Comparison of ENCODE assay signal across 8 mouse cellular contexts in genomic region chr2:154436458-154437190, GRCm38 (mm10). TPM values are rescaled to one million over a fixed set of nuclear protein-coding genes. Genes with fewer than 3 reads are reported as not detected.
DNase-seq lines count a peak whose midpoint lies in the region; ATAC-seq and TF ChIP-seq lines count a peak whose summit lies in the region.

Gene Cbfa2t2, plus strand, starts transcription at chr2:154436481.

- peak within 1 kb of the TSS; percentile 95 for H3K4me3 ChIP-seq in embryonic facial prominence, embryonic 12.5 days
- peak within 1 kb of the TSS; percentile 89 for H3K4me3 ChIP-seq in heart, embryonic 12.5 days
- H3K4me3 ChIP-seq in kidney, embryonic 14.5 days (ENCODE audit: low read length), result peak within 1 kb of the TSS; percentile 83
- H3K4me3 ChIP-seq in liver, embryonic 15.5 days (replicated peaks), result peak within 1 kb of the TSS; percentile 81
- peak within 1 kb of the TSS; percentile 85 for H3K4me3 ChIP-seq in neural tube, embryonic 12.5 days

- H3K4me2 ChIP-seq in embryonic facial prominence, embryonic 12.5 days (replicated peaks), result peak within 1 kb of the TSS; percentile 49
- peak within 1 kb of the TSS; percentile 72 for H3K4me2 ChIP-seq in heart, embryonic 12.5 days
- H3K4me2 ChIP-seq in kidney, embryonic 14.5 days (replicated peaks; ENCODE audit: low read depth, low read length), result peak within 1 kb of the TSS; percentile 62
- H3K4me2 ChIP-seq in liver, embryonic 15.5 days, result peak within 1 kb of the TSS; percentile 82
- H3K4me2 ChIP-seq in neural tube, embryonic 12.5 days (replicated peaks), result peak within 1 kb of the TSS; percentile 66

- TF ChIP-seq CTCF in Patski (IDR thresholded peaks at IDR 0.05), result no peak

- H3K27me3 ChIP-seq in Patski, result no peaks in the 10 kb centered on the region
- H3K27me3 ChIP-seq in embryonic facial prominence, embryonic 12.5 days, result no peaks in the 10 kb centered on the region
- no peaks in the 10 kb centered on the region for H3K27me3 ChIP-seq in heart, embryonic 12.5 days (replicated peaks)
- no peaks in the 10 kb centered on the region for H3K27me3 ChIP-seq in kidney, embryonic 14.5 days (ENCODE audit: control insufficient read depth, insufficient read depth, low read length)
- H3K27me3 ChIP-seq in liver, embryonic 15.5 days, result no peaks in the 10 kb centered on the region
- no peaks in the 10 kb centered on the region for H3K27me3 ChIP-seq in neural tube, embryonic 12.5 days (replicated peaks)

- POLR2A ChIA-PET in Patski (lab: Charles Lee), result interaction anchor here (1.1 kb wide), 1 partner anchor 177 kb away, joined by 3 read pairs; the partner anchor contains the start of genes 4930519P11Rik and Zfp341

- CTCF ChIA-PET in Patski (lab: Charles Lee), result interaction anchor here (0.7 to 1.7 kb wide), 2 partner anchors 20 to 71 kb away, joined by 3 to 7 read pairs; no protein-coding TSS in a partner anchor

- in situ Hi-C loops in Patski (cut with MboI; ENCODE audit: low pct_unique_long_range_greater_than_20kb), result no loop called here

- DNase-seq in 416B (ENCODE audit: low read depth) (peak; percentile 66), Patski (ENCODE audit: low read depth, low spot score) (no peak)
- DNase-seq in right cerebral cortex, adult 2 months (ENCODE audit: low spot score in 2 of 2), result no peak

- H3K9ac ChIP-seq in embryonic facial prominence, embryonic 12.5 days, result peak within 1 kb of the TSS; percentile 98
- peak within 1 kb of the TSS; percentile 99 for H3K9ac ChIP-seq in heart, embryonic 12.5 days
- peak within 1 kb of the TSS; percentile 91 for H3K9ac ChIP-seq in kidney, embryonic 14.5 days (ENCODE audit: low read depth, low read length)
- peak within 1 kb of the TSS; percentile 93 for H3K9ac ChIP-seq in liver, embryonic 15.5 days
- peak within 1 kb of the TSS; percentile 94 for H3K9ac ChIP-seq in neural tube, embryonic 12.5 days

- no peaks in the 10 kb centered on the region for H3K36me3 ChIP-seq in embryonic facial prominence, embryonic 12.5 days
- H3K36me3 ChIP-seq in heart, embryonic 12.5 days, result no peaks in the 10 kb centered on the region
- no peaks in the 10 kb centered on the region for H3K36me3 ChIP-seq in kidney, embryonic 14.5 days (ENCODE audit: control insufficient read depth, insufficient read depth, low read length)
- H3K36me3 ChIP-seq in liver, embryonic 15.5 days (replicated peaks), result no peaks in the 10 kb centered on the region
- no peaks in the 10 kb centered on the region for H3K36me3 ChIP-seq in neural tube, embryonic 12.5 days

- H3K9me3 ChIP-seq in embryonic facial prominence, embryonic 12.5 days, result no peaks in the 10 kb centered on the region
- H3K9me3 ChIP-seq in heart, embryonic 12.5 days (replicated peaks), result no peaks in the 10 kb centered on the region
- H3K9me3 ChIP-seq in kidney, embryonic 14.5 days (ENCODE audit: control insufficient read depth, low read length), result no peaks in the 10 kb centered on the region
- no peaks in the 10 kb centered on the region for H3K9me3 ChIP-seq in liver, embryonic 15.5 days (replicated peaks)
- H3K9me3 ChIP-seq in neural tube, embryonic 12.5 days, result no peaks in the 10 kb centered on the region

- ATAC-seq in Patski, result peak; percentile 68
- ATAC-seq in embryonic facial prominence, embryonic 12.5 days (ENCODE audit: insufficient number of reproducible peaks, insufficient read depth, low FRiP score, low TSS enrichment), result peak; percentile 87
- ATAC-seq in heart, embryonic 12.5 days (ENCODE audit: insufficient number of reproducible peaks, low FRiP score), result peak; percentile 68
- peak; percentile 87 for ATAC-seq in kidney, embryonic 14.5 days (ENCODE audit: low FRiP score, low TSS enrichment)
- ATAC-seq in liver, embryonic 15.5 days (ENCODE audit: insufficient read depth), result peak; percentile 57
- ATAC-seq in neural tube, embryonic 12.5 days (ENCODE audit: low FRiP score, low read depth), result peak; percentile 86

- peaks cover 4% of the 10 kb centered on the region; the same call in 1 of the 2 replicates for H3K4me1 ChIP-seq in embryonic facial prominence, embryonic 12.5 days
- H3K4me1 ChIP-seq in heart, embryonic 12.5 days (replicated peaks), result peaks cover 39% of the 10 kb centered on the region
- H3K4me1 ChIP-seq in kidney, embryonic 14.5 days (ENCODE audit: control insufficient read depth, insufficient read depth, low read length), result peaks cover 11% of the 10 kb centered on the region; the same call in 1 of the 2 replicates
- peaks cover 38% of the 10 kb centered on the region for H3K4me1 ChIP-seq in liver, embryonic 15.5 days (replicated peaks)
- H3K4me1 ChIP-seq in neural tube, embryonic 12.5 days, result peaks cover 13% of the 10 kb centered on the region

- peak within 1 kb of the TSS; percentile 97 for H3K27ac ChIP-seq in embryonic facial prominence, embryonic 12.5 days
- peak within 1 kb of the TSS; percentile 97 for H3K27ac ChIP-seq in heart, embryonic 12.5 days (ENCODE audit: poor library complexity, severe bottlenecking)
- peak within 1 kb of the TSS; percentile 93 for H3K27ac ChIP-seq in kidney, embryonic 14.5 days (ENCODE audit: low read depth, low read length)
- peak within 1 kb of the TSS; percentile 83 for H3K27ac ChIP-seq in liver, embryonic 15.5 days (replicated peaks)
- peak within 1 kb of the TSS; percentile 80 for H3K27ac ChIP-seq in neural tube, embryonic 12.5 days

- WGBS in embryonic facial prominence, embryonic 12.5 days, result under 1% methylated on average over 65 of the region's 70 CpGs
- WGBS in heart, embryonic 12.5 days, result under 1% methylated on average over 69 of the region's 70 CpGs
- WGBS in kidney, embryonic 14.5 days, result under 1% methylated on average over 67 of the region's 70 CpGs
- under 1% methylated on average over 66 of the region's 70 CpGs for WGBS in liver, embryonic 15.5 days (ENCODE audit: insufficient replicate concordance)
- WGBS in neural tube, embryonic 12.5 days, result under 1% methylated on average over 70 of the region's 70 CpGs

RNA-seq across cellular contexts. Expression of gene Cbfa2t2, which starts in this region (rescaled TPM):
- 27.2 TPM for polyA plus RNA-seq in Patski (2021)
- polyA plus RNA-seq in embryonic facial prominence, embryonic 12.5 days (2016; fragmentation: Nextera tagmentation; extraction: Ambion mirVana), result 58.8 and 65.3 TPM in 2 replicates
- polyA plus RNA-seq in heart, embryonic 12.5 days (2016; fragmentation: Nextera tagmentation; extraction: Ambion mirVana), result 37.6 and 38.8 TPM in 2 replicates
- 26.6 and 44.4 TPM in 2 replicates for polyA plus RNA-seq in kidney, embryonic 14.5 days (2014; fragmentation: Nextera tagmentation; extraction: Ambion mirVana)
- 6.7 and 8.3 TPM in 2 replicates for polyA plus RNA-seq in liver, embryonic 15.5 days (2015; fragmentation: Nextera tagmentation; extraction: Ambion mirVana)
- 62.4 and 67.0 TPM in 2 replicates for polyA plus RNA-seq in neural tube, embryonic 12.5 days (2016; fragmentation: Nextera tagmentation; extraction: Ambion mirVana)
